Mouse (Mus musculus) hindlimb bud, embryonic 11.5 days (tissue): ENCODE data around the gene Phf7.

Experiments used
- DNase-seq: peaks from one replicate; pipeline ENCODE4 v3.0.0-alpha.2; 2012; ENCODE audit warnings: low read depth, low spot score; ENCODE audit errors: extremely low spot score

Phf7 gene

DNA sequence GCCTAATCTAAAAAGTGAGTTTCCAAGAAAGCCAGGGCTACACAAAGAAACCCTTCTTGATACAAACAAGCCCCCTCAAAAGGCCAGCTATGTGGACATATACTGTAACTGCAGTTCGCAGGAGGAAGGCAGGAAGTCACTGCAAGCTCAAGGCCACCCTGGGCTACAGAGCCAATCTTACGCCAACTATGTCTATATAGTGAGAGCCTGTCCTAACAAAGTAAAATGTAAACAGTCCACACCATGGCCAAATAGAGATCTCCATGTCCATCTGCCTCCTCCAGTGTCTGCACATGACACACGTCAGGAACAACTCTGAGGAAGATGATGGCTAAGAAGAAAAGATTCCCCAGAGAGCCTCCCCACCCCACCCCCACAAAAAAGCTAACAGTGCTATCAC is 51.1 kb downstream of the Phf7 start:
- no peak for DNase-seq

GRCm38 (mm10) chr14:31199599-31199998 is 51.5 kb downstream of the Phf7 start:
- DNase-seq: no peak

DNA sequence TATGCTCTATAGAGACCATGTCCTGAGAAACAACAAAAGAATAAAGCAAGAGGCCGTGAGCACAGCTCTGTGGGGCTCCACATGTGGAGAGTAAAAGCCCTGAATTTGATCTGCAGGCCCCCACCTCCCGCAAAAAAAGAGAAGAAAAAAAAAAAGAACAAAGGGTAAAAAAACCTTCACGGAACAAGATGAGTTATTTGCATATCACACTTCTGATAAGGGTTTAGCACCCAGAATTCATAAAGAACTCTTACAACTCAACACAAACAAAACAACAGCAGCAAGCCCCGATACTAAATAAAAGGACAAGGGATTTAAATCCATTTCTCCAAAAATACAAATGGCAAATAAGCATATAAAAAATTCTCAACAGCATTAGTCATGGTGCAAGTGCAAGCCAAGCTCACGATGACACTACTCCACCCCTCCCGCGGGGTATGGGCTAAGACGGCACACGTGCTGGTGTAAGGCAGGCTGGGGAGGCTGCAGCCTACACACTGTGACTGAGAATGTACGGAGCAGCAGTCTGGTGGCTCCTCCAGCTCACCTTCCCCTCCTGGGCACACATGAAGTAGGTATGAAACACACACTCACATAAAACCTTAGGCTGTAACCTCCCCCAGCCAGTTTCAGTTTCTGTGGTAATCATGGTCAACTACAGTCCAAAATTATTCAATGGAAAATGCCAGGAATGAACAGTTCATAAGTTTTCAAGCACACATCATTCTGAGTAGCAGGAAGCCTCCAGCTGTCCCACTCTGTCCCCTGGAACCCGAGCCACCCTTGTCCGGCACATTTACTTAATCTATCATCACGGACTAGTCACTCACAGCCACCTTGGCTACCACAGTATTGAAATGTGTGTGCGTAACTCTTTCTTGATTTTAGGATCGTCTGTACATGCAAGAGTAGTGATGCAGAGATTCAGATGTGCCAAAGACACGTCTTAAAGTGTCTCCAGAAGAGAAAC is 53.3 kb downstream of the Phf7 start:
- DNase-seq: no peak

DNA sequence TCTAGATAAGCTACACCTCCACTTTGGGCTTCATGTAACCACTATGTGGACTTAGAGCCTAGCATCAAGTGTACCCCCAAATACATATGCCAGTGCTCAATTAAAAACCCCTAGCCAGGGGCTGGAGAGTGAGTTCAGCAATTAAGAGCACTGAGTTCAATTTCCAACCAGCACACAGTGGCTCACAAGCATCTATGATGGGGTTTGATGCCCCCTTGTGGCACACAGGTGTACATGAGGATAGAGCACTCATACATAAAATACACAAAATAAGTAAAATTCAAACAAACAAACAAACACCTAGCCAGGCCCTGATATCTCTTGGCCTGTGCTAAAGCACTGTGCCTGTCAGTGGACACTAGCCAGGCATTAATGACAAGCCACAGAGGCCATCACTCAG is 55.1 kb downstream of the Phf7 start:
- DNase-seq: no peak

DNA sequence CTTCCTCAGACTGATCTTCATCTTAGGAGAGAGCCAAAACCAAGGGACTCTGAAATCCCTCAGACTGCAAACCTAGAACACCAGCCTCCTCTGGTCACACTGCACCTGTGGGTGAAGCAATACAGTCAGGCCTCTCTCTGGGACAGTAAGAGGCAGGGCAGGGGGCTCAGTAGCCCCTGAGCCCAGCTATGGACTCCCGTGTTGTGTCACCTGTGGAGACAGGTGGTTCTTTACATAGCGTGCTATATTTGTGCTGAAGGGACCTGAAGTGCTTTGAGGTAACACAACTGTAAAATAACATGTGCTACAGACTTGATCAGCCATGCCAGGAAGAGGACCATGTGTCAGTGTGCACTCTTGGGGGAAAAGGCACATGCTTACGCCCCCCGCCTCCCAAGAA is 55.6 kb downstream of the Phf7 start:
- DNase-seq: no peak

GRCm38 (mm10) chr14:31194891-31195513 is 56.1 kb downstream of the Phf7 start:
- no peak for DNase-seq

- no peak for DNase-seq
Measured at GRCm38 (mm10) chr14:31194441-31194840, 56.7 kb downstream of the Phf7 start.

DNA sequence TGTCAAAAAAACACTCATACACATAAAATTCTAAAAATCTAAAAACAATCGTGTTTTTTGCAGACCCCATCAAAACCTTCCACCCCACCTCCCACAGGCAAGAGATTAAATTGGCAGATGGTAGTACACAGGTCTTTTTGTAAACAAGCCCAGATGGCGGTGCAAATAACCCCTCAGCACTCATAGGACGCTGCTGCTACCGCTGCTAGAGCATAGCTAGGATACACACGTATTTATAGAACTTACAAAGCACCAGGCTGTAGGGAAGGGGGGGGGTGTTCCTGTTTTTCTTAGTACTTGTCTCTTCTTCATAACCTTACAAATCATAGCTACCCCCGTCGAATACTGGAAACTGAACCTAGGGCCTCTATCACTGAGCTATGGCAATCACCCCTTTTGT is 57.3 kb downstream of the Phf7 start:
- no peak for DNase-seq

- DNase-seq: no peak
Measured at GRCm38 (mm10) chr14:31191936-31192335, 59.2 kb downstream of the Phf7 start.

DNA sequence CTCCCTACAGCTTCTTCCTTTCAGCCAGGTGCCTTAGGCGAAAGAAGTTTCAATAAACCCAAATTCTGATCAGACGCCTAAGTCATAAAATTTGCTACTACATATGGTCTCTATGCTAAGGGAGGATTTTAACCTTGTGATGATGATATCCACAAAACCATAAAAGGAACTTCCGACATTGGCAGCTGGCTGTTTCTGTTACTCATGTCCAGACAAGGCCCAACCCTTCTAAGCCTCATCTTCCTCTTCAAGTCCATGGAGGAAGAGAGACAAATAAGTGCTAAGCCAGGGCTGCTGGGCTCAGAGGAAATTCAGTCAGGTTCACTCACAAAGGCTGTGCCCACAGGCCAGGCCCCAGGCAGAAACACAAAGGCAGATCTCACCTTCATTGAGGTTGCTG is 61.8 kb downstream of the Phf7 start:
- no peak for DNase-seq

DNA sequence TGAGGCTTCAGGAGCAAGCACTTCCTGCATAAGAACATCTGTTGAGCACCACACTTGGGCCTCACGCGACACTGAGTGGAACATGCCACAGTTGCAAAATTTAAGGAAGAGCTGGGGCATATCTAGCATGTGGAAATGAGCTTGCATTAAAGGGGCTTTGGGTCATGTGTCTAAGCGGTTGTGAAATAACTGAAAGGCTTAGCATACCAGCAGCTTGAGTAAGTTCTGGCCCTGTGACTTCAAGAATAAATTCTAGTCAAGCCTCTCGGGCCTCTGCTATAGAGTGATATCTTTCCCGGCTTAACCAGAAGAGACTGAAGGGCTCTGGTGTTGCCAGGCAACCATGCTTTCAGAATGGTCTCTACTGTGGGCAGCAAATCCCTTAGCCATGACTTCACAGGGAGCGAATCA is 62.3 kb downstream of the Phf7 start:
- DNase-seq: no peak
